Comparison of ENCODE assay signal across 12 mouse cellular contexts in genomic region chr4:114869765-114870490, GRCm38 (mm10). TPM values are rescaled to one million over a fixed set of nuclear protein-coding genes. Genes with fewer than 3 reads are reported as not detected.
DNase-seq lines count a peak whose midpoint lies in the region; ATAC-seq and TF ChIP-seq lines count a peak whose summit lies in the region.
"Had no signal": no experiment of that assay in that cellular context is flagged by ENCODE, and none has a peak within 500 bp of the region (broad histone marks: within the 10 kb centered on the region; RNA-seq: fewer than 3 reads in every experiment).

No protein-coding gene starts in this region.

- DNase-seq in adrenal gland, postnatal 14 days: peak; percentile 39
- DNase-seq in adrenal gland, postnatal 4 days (ENCODE audit: low spot score in 2 of 2): no peak
- peak; percentile 38 for DNase-seq in embryo, embryonic 11 days
- peak; percentile 39 for DNase-seq in liver
- DNase-seq in lung, postnatal 25 days (ENCODE audit: low spot score): peak; percentile 51
- no peak for DNase-seq in hindbrain, postnatal 0 days (ENCODE audit: low spot score)
- DNase-seq in cerebellum, adult 9-10 months: no peak
- DNase-seq: gastrocnemius, postnatal 10 days had no signal

- no peak for TF ChIP-seq CTCF in hindbrain, postnatal 0 days (IDR thresholded peaks at IDR 0.05; ENCODE audit: low read depth)

- ATAC-seq in hindbrain, postnatal 0 days: no peak
- no peak for ATAC-seq in megakaryocyte progenitor cell, adult 5-6 weeks (replicated peaks; ENCODE audit: poor library complexity)

- H3K36me3 ChIP-seq in hindbrain, postnatal 0 days (ENCODE audit: insufficient read depth, low read length): no peaks in the 10 kb centered on the region

- H3K9me3 ChIP-seq in hindbrain, postnatal 0 days (ENCODE audit: low read length): no peaks in the 10 kb centered on the region

- 60% methylated on average over 11 of the region's 11 CpGs for WGBS in hindbrain, postnatal 0 days

- H3K4me1 ChIP-seq in hindbrain, postnatal 0 days (ENCODE audit: insufficient read depth, low read length): no peaks in the 10 kb centered on the region

- no peak overlapping the region for H3K27ac ChIP-seq in hindbrain, postnatal 0 days

- no peak overlapping the region for H3K9ac ChIP-seq in hindbrain, postnatal 0 days (replicated peaks; ENCODE audit: low read length)

- H3K4me2 ChIP-seq in hindbrain, postnatal 0 days (ENCODE audit: low read depth, low read length): no peak overlapping the region

- no peaks in the 10 kb centered on the region for H3K27me3 ChIP-seq in hindbrain, postnatal 0 days (ENCODE audit: insufficient read depth, low read length)

- no peak overlapping the region for H3K4me3 ChIP-seq in hindbrain, postnatal 0 days (ENCODE audit: low read length)

RNA-seq across cellular contexts. Expression of gene Foxd2, which starts 38.7 kb away (rescaled TPM):
- 1.6 and 1.9 TPM in 2 replicates for total RNA-seq in adrenal gland, postnatal 14 days (2021)
- total RNA-seq in adrenal gland, postnatal 4 days (2021): 1 to 10 TPM; 4.0 to 5.1 TPM
- total RNA-seq in hindbrain, postnatal 0 days (2014; rRNA removed): 0.90 and 1.8 TPM in 2 replicates
- polyA plus RNA-seq in hindbrain, postnatal 0 days (2015; fragmentation: Nextera tagmentation; extraction: Ambion mirVana): 0.16 and 0.30 TPM in 2 replicates
- total RNA-seq in megakaryocyte progenitor cell, adult 5-6 weeks (2015): 0.12 and 0.29 TPM in 2 replicates
- 0.27 TPM in 1 of 2 replicates, not detected in the other for total RNA-seq in megakaryocyte progenitor cell, adult 5-6 weeks (2017)
- polyA plus RNA-seq: neural tube, embryonic 14.5 days had no signal

RNA-seq across cellular contexts. Expression of gene Gm12830, which starts 48.4 kb away (rescaled TPM):
- not detected in 2 replicates for total RNA-seq in adrenal gland, postnatal 14 days (2021)
- total RNA-seq in adrenal gland, postnatal 4 days (2021): not detected
- not detected in 2 replicates for total RNA-seq in hindbrain, postnatal 0 days (2014; rRNA removed)
- not detected in 2 replicates for polyA plus RNA-seq in hindbrain, postnatal 0 days (2015; fragmentation: Nextera tagmentation; extraction: Ambion mirVana)
- not detected in 2 replicates for total RNA-seq in megakaryocyte progenitor cell, adult 5-6 weeks (2015)
- total RNA-seq in megakaryocyte progenitor cell, adult 5-6 weeks (2017): not detected in 2 replicates
- total RNA-seq: gastrocnemius, postnatal 10 days had no signal
- polyA plus RNA-seq: embryonic facial prominence, embryonic 14.5 days; limb, embryonic 14.5 days; neural tube, embryonic 14.5 days had no signal

RNA-seq across cellular contexts. Expression of gene Foxe3, which starts 55.9 kb away (rescaled TPM):
- total RNA-seq in adrenal gland, postnatal 14 days (2021): not detected in 2 replicates
- not detected for total RNA-seq in adrenal gland, postnatal 4 days (2021)
- total RNA-seq in hindbrain, postnatal 0 days (2014; rRNA removed): not detected in 2 replicates
- polyA plus RNA-seq in hindbrain, postnatal 0 days (2015; fragmentation: Nextera tagmentation; extraction: Ambion mirVana): not detected in 2 replicates
- not detected in 2 replicates for total RNA-seq in megakaryocyte progenitor cell, adult 5-6 weeks (2015)
- total RNA-seq in megakaryocyte progenitor cell, adult 5-6 weeks (2017): not detected in 2 replicates
- total RNA-seq: gastrocnemius, postnatal 10 days had no signal
- polyA plus RNA-seq: embryonic facial prominence, embryonic 14.5 days; limb, embryonic 14.5 days; neural tube, embryonic 14.5 days had no signal

Comparison
In these comparisons a context has a peak if more than half of its experiments do, and no peak if none do; other contexts are left out.
1. DNase-seq: peak in adrenal gland, postnatal 14 days (single experiment), embryo, embryonic 11 days (single experiment), liver (single experiment) and lung, postnatal 25 days (single experiment); none in adrenal gland, postnatal 4 days (0 of 2), hindbrain, postnatal 0 days (single experiment) and cerebellum, adult 9-10 months (single experiment).